Mouse (Mus musculus): ENCODE measurements around the gene Ehmt2.

GRCm38 (mm10) chr17:34885615-34886014, 12.7 kb upstream of the Ehmt2 start:
- TF ChIP-seq CTCF (IDR thresholded peaks at IDR 0.05; ENCODE audit: insufficient read depth, low read depth, low read length) (no peak), POLR2A (IDR thresholded peaks at IDR 0.05; ENCODE audit: insufficient read depth, low read depth, low read length) (no peak)
